Mouse (Mus musculus): ENCODE data around the gene Sema5b. TPM values are rescaled to one million over a fixed set of nuclear protein-coding genes. Genes with fewer than 3 reads are reported as not detected.

Gene Sema5b
- polyA plus RNA-seq, 1 experiment from 2014 or later = 0.18 TPM

DNA sequence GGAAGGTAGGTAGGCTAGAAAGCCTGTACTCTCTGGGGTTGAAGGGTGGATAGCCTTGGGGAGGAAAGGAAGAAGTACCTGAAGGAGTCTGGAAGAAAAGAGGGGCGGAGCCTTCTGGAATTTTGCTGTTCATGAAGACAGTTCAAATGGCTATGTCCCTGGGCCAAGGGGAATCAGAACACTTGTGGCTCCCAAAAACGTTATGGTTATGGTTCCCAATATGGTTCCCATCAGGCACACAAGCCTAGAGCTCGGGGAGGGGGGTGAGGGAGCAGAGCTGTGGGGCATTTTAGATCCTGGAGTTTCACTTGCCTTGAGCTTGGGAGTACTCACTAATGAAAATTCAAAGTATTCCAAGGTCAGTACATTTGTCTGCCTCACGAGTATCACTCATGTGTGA is 123.9 kb downstream of the Sema5b start:
- Histone ChIP-seq H3K4me1 (ENCODE audit: control insufficient read depth, low read depth, low read length) (no peaks in the 10 kb centered on the region; the same call in 1 of the 2 replicates), H3K27me3 (ENCODE audit: control insufficient read depth, insufficient read depth, low read depth, low read length) (peaks cover 13% of the 10 kb centered on the region), H3K4me3 (ENCODE audit: low read depth, low read length) (no peak overlapping the region), H3K4me2 (ENCODE audit: low read depth, low read length) (no peak overlapping the region), H3K27ac (ENCODE audit: low read length) (no peak overlapping the region), H3K9ac (ENCODE audit: low read depth, low read length) (no peak overlapping the region), H3K9me3 (replicated peaks; ENCODE audit: control insufficient read depth, low read length) (no peaks in the 10 kb centered on the region), H3K36me3 (ENCODE audit: control insufficient read depth, insufficient read depth) (no peaks in the 10 kb centered on the region)
- ATAC-seq (ENCODE audit: low read depth) = no peak
- WGBS (ENCODE audit: insufficient replicate concordance) = 59% methylated on average over 4 of the region's 4 CpGs

DNA sequence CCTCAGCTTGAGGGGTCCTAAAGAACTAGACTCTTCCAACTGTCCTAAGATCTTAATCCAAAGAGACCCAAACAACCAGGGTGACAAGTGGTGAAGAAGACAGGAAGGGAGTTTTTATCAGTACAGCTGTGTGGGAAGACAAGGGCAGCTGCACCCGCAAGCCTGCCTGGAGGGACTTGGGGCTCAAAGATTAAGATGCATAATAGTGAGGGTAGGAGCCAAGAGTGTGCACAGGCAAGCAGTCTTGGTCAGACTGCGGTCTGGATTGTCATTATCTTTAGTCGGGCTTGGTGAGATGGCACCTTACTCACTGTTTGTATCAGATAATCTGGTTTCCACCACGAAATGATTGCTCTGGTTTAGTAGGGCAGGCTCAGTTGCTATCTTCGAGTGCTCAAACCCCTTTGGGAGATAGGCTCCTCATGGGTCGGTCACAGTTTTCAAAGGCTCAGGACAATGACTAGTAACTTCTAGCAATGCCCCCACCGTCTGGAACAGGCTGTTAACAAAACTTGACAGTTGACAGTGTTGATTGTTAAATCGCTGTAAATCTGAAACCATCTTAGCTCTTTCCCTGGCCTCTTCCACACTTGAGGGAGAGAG is 136.7 kb downstream of the Sema5b start:
- Histone ChIP-seq H3K36me3 (ENCODE audit: control insufficient read depth, insufficient read depth) (no peaks in the 10 kb centered on the region), H3K4me3 (ENCODE audit: low read depth, low read length) (no peak overlapping the region), H3K27me3 (ENCODE audit: control insufficient read depth, insufficient read depth, low read depth, low read length) (peaks cover 2% of the 10 kb centered on the region; the same call in 1 of the 2 replicates), H3K9ac (ENCODE audit: low read depth, low read length) (no peak overlapping the region), H3K27ac (ENCODE audit: low read length) (no peak overlapping the region), H3K4me2 (ENCODE audit: low read depth, low read length) (no peak overlapping the region), H3K4me1 (ENCODE audit: control insufficient read depth, low read depth, low read length) (no peaks in the 10 kb centered on the region; the same call in 1 of the 2 replicates), H3K9me3 (replicated peaks; ENCODE audit: control insufficient read depth, low read length) (no peaks in the 10 kb centered on the region)
- peak; percentile 64 for ATAC-seq (ENCODE audit: low read depth)
- 16% methylated on average over 8 of the region's 8 CpGs for WGBS (ENCODE audit: insufficient replicate concordance)

DNA sequence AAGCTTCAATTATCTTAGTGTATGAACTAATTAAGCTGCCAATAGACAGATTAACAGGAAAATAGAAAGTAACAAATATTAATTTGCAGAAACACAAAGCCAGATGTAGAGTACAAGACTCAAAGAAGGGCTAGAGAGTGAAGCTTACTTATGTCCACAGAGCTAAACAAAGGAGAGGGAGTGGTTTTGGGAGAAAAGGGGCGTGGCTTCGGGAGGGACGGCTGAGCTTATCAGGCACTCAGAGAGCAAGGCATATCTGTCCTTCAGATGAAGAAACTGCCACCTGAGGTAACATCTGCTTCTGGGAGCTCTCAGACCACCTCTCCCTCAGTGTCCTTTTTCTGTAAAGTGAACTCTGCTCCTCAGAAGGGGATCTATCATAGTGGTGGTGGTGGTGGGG is 137.5 kb downstream of the Sema5b start:
- WGBS (ENCODE audit: insufficient replicate concordance) = 3% methylated on average over 3 of the region's 3 CpGs
- H3K27me3 ChIP-seq (ENCODE audit: control insufficient read depth, insufficient read depth, low read depth, low read length) = peaks cover 2% of the 10 kb centered on the region; the same call in 1 of the 2 replicates
- no peak overlapping the region for H3K9ac ChIP-seq (ENCODE audit: low read depth, low read length)
- H3K9me3 ChIP-seq (replicated peaks; ENCODE audit: control insufficient read depth, low read length) = no peaks in the 10 kb centered on the region
- H3K36me3 ChIP-seq (ENCODE audit: control insufficient read depth, insufficient read depth) = no peaks in the 10 kb centered on the region
- H3K4me2 ChIP-seq (ENCODE audit: low read depth, low read length) = no peak overlapping the region
- no peak for ATAC-seq (ENCODE audit: low read depth)
- H3K27ac ChIP-seq (ENCODE audit: low read length) = no peak overlapping the region
- H3K4me3 ChIP-seq (ENCODE audit: low read depth, low read length) = no peak overlapping the region
- H3K4me1 ChIP-seq (ENCODE audit: control insufficient read depth, low read depth, low read length) = no peaks in the 10 kb centered on the region; the same call in 1 of the 2 replicates

DNA sequence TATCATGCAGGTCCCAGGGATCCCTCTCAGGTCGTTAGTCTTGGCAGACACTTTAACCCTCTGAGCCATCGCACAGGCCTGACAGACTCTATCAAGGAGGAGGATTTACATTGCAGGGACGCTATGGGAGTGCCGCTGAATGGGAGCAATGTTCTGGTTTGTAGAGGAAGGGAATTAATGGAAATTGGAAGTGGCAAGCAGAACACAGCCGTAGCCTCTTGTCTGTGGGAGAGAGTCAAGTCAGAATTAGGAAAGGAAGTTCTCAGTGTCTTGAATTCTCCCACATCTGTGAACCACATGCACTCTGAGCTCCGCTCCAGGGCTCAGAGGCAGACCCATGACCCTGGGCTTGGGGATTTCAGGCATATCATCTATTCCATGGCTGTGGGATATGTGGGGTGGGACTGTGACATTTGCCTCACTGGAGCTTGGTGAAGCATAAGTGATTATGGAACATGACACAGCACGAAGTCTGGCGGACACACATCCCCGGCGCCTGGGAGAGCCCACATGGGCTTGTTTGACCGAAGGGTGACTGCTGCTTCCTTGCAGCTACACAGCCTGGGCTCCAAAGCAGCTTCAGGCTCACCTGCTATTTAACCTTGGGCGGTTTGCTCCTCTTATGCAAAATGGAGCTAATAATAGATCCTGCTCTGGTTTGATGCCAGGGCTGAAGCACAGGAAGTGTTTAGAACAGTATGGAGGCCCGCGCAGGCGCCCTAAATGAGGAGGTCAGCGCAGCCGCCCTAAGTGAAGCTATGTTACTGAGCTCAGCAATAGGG is 140.6 kb downstream of the Sema5b start:
- no peaks in the 10 kb centered on the region for H3K36me3 ChIP-seq (ENCODE audit: control insufficient read depth, insufficient read depth)
- no peak for ATAC-seq (ENCODE audit: low read depth)
- 68% methylated on average over 17 of the region's 17 CpGs for WGBS (ENCODE audit: insufficient replicate concordance)
- H3K4me1 ChIP-seq (ENCODE audit: control insufficient read depth, low read depth, low read length) = no peaks in the 10 kb centered on the region; the same call in 1 of the 2 replicates
- no peak overlapping the region for H3K27ac ChIP-seq (ENCODE audit: low read length)
- no peak overlapping the region for H3K4me2 ChIP-seq (ENCODE audit: low read depth, low read length)
- H3K9ac ChIP-seq (ENCODE audit: low read depth, low read length) = no peak overlapping the region
- H3K27me3 ChIP-seq (ENCODE audit: control insufficient read depth, insufficient read depth, low read depth, low read length) = peaks cover 2% of the 10 kb centered on the region; the same call in 1 of the 2 replicates
- H3K4me3 ChIP-seq (ENCODE audit: low read depth, low read length) = no peak overlapping the region
- H3K9me3 ChIP-seq (replicated peaks; ENCODE audit: control insufficient read depth, low read length) = no peaks in the 10 kb centered on the region

DNA sequence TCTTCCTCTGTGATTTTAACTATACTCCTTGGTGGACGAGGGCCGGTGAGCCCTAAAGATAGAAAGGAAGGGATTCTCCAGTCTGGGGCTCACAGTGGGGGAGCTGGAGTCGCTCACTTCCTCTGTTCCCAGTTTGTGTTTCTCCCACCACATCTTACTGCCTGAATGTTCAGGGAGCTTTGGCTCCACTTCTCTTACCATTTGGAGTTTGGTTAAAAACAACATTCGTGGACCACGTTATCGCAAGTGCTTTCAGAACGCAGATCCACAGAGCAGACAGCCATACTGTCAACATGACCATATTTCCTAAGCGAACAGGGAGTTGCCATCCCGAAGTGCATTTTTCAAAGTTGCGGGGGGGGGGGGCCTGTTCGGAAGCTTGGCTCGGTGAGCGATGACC is 144.1 kb downstream of the Sema5b start:
- Histone ChIP-seq H3K4me3 (ENCODE audit: low read depth, low read length) (no peak overlapping the region), H3K4me2 (ENCODE audit: low read depth, low read length) (no peak overlapping the region), H3K9me3 (replicated peaks; ENCODE audit: control insufficient read depth, low read length) (no peaks in the 10 kb centered on the region), H3K36me3 (ENCODE audit: control insufficient read depth, insufficient read depth) (no peaks in the 10 kb centered on the region), H3K4me1 (ENCODE audit: control insufficient read depth, low read depth, low read length) (no peaks in the 10 kb centered on the region), H3K9ac (ENCODE audit: low read depth, low read length) (no peak overlapping the region), H3K27ac (ENCODE audit: low read length) (no peak overlapping the region), H3K27me3 (ENCODE audit: control insufficient read depth, insufficient read depth, low read depth, low read length) (peaks cover 2% of the 10 kb centered on the region; the same call in 1 of the 2 replicates)
- 73% methylated on average over 13 of the region's 13 CpGs for WGBS (ENCODE audit: insufficient replicate concordance)
- ATAC-seq (ENCODE audit: low read depth) = no peak

DNA sequence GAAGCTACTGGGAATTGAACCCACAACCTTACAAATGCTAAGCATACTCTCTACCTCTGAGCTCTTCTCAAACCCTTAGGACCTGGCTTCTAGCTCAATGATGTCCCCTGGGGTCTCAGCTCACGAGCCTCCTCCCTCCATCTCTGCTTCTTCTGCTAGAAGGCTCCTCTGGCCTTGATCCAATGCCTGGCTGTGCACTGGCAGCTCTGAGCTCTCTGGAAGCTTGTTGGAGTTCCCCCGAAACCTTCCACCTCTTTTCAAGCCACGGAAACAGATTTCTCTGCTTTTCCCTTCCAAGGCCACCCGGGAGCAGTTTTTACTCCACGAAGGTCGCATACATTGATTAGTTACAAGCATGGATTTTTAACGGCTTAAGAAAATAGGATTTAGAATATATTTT is 145.5 kb downstream of the Sema5b start:
- H3K36me3 ChIP-seq (ENCODE audit: control insufficient read depth, insufficient read depth) = no peaks in the 10 kb centered on the region
- H3K27me3 ChIP-seq (ENCODE audit: control insufficient read depth, insufficient read depth, low read depth, low read length) = peaks cover 2% of the 10 kb centered on the region; the same call in 1 of the 2 replicates
- H3K4me3 ChIP-seq (ENCODE audit: low read depth, low read length) = no peak overlapping the region
- H3K4me2 ChIP-seq (ENCODE audit: low read depth, low read length) = no peak overlapping the region
- H3K9ac ChIP-seq (ENCODE audit: low read depth, low read length) = no peak overlapping the region
- no peak for ATAC-seq (ENCODE audit: low read depth)
- H3K9me3 ChIP-seq (replicated peaks; ENCODE audit: control insufficient read depth, low read length) = no peaks in the 10 kb centered on the region
- no peaks in the 10 kb centered on the region for H3K4me1 ChIP-seq (ENCODE audit: control insufficient read depth, low read depth, low read length)
- H3K27ac ChIP-seq (ENCODE audit: low read length) = no peak overlapping the region
- WGBS (ENCODE audit: insufficient replicate concordance) = 68% methylated on average over 7 of the region's 7 CpGs

DNA sequence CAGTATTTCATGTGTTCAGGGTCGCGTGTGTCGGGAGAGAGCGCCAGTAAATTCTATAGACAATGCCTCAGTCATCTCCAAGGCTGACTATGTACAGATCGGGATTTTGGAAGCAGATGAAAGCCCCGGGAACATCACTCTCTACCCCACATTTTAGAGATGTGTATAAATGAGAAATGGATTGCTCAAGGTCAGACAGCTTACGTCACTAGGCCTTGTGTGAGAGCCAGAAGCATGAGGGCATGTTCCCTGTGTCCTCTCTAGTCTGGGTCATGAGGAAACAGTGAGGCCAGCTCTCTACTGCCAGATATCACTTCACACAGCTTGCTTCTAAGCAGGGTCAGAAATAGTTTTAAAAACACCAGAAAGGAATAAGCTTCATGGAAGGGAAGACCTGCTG is 150.7 kb downstream of the Sema5b start:
- ATAC-seq (ENCODE audit: low read depth) = no peak
- no peak overlapping the region for H3K27ac ChIP-seq (ENCODE audit: low read length)
- no peaks in the 10 kb centered on the region for H3K9me3 ChIP-seq (replicated peaks; ENCODE audit: control insufficient read depth, low read length)
- H3K4me1 ChIP-seq (ENCODE audit: control insufficient read depth, low read depth, low read length) = no peaks in the 10 kb centered on the region
- H3K9ac ChIP-seq (ENCODE audit: low read depth, low read length) = no peak overlapping the region
- H3K4me2 ChIP-seq (ENCODE audit: low read depth, low read length) = no peak overlapping the region
- no peak overlapping the region for H3K4me3 ChIP-seq (ENCODE audit: low read depth, low read length)
- H3K27me3 ChIP-seq (ENCODE audit: control insufficient read depth, insufficient read depth, low read depth, low read length) = no peaks in the 10 kb centered on the region
- H3K36me3 ChIP-seq (ENCODE audit: control insufficient read depth, insufficient read depth) = no peaks in the 10 kb centered on the region
- WGBS (ENCODE audit: insufficient replicate concordance) = 82% methylated on average over 7 of the region's 7 CpGs

DNA sequence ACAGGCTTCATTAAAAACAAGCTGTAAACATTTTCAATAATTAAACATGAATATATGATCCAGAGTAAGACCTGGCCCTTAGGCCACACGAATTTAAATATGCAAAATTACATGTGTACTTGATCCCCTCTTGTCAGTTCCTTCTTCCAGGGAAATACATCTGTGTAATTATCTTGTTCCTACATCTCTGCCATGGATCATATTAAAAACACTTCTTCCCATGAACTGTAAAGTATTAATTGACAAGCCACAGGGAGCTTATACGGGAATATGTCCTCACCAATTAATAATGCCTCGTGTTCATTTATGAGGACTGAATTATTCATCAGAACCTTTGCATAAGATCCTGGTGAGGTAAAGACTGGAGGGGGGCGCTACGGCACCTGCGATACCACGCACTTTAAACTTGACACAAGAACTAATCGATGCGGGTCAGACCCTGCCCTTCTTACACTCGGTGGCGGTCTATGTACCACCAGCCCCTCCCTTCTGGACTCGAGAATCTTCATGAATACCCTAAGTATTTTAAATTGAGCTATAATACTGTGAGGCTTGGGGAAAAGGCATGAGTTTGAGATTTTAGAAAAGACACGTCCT is 153.4 kb downstream of the Sema5b start:
- Histone ChIP-seq H3K4me3 (ENCODE audit: low read depth, low read length) (no peak overlapping the region), H3K4me2 (ENCODE audit: low read depth, low read length) (no peak overlapping the region), H3K27me3 (ENCODE audit: control insufficient read depth, insufficient read depth, low read depth, low read length) (no peaks in the 10 kb centered on the region), H3K4me1 (ENCODE audit: control insufficient read depth, low read depth, low read length) (no peaks in the 10 kb centered on the region), H3K9ac (ENCODE audit: low read depth, low read length) (no peak overlapping the region), H3K27ac (ENCODE audit: low read length) (no peak overlapping the region), H3K36me3 (ENCODE audit: control insufficient read depth, insufficient read depth) (peaks cover 8% of the 10 kb centered on the region; the same call in 1 of the 2 replicates), H3K9me3 (replicated peaks; ENCODE audit: control insufficient read depth, low read length) (no peaks in the 10 kb centered on the region)
- ATAC-seq (ENCODE audit: low read depth) = no peak
- WGBS (ENCODE audit: insufficient replicate concordance) = 84% methylated on average over 13 of the region's 13 CpGs

DNA sequence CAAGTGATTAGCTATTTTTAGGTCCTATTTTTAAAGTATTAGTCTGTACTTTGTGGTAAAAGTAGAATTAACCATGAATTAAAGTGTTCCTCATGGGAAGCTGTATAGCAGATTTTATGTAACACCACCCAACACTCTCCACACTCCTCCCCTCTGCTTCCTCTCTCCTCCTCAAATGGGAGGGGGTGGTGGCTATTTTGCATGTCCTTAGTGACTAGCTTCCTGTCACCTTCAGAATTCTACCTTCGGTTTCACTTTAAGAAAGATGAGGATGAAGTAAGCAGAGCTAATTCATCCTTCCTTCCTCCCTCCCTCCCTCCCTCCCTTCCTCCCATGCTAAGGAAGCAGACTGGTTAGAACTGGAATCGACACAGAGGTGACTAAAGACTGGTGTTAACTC is 155.2 kb downstream of the Sema5b start:
- Histone ChIP-seq H3K4me1 (ENCODE audit: control insufficient read depth, low read depth, low read length) (no peaks in the 10 kb centered on the region), H3K9ac (ENCODE audit: low read depth, low read length) (no peak overlapping the region), H3K36me3 (ENCODE audit: control insufficient read depth, insufficient read depth) (peaks cover 8% of the 10 kb centered on the region; the same call in 1 of the 2 replicates), H3K4me2 (ENCODE audit: low read depth, low read length) (no peak overlapping the region), H3K27ac (ENCODE audit: low read length) (no peak overlapping the region), H3K27me3 (ENCODE audit: control insufficient read depth, insufficient read depth, low read depth, low read length) (no peaks in the 10 kb centered on the region), H3K4me3 (ENCODE audit: low read depth, low read length) (no peak overlapping the region), H3K9me3 (replicated peaks; ENCODE audit: control insufficient read depth, low read length) (no peaks in the 10 kb centered on the region)
- 51% methylated on average over 2 of the region's 2 CpGs for WGBS (ENCODE audit: insufficient replicate concordance)
- no peak for ATAC-seq (ENCODE audit: low read depth)

All from liver, embryonic 16.5 days (tissue).